Mouse (Mus musculus): ENCODE measurements around the gene Gdf2. TPM values are rescaled to one million over a fixed set of nuclear protein-coding genes. Genes with fewer than 3 reads are reported as not detected.

The Gdf2 gene
- polyA plus RNA-seq, 1 experiment from 2014 or later = not detected

GRCm38 (mm10) chr14:33946125-33946524, 5.3 kb downstream of the Gdf2 start:
- Histone ChIP-seq H3K27ac (ENCODE audit: low read length) (no peak overlapping the region), H3K4me2 (ENCODE audit: low read length) (no peak overlapping the region), H3K9me3 (replicated peaks; ENCODE audit: control insufficient read depth, low read length, poor library complexity, severe bottlenecking) (no peaks in the 10 kb centered on the region), H3K4me3 (ENCODE audit: low read depth, low read length) (no peak overlapping the region), H3K4me1 (ENCODE audit: control insufficient read depth, insufficient read depth, low read length) (no peaks in the 10 kb centered on the region), H3K27me3 (ENCODE audit: control insufficient read depth, insufficient read depth, low read depth, low read length) (no peaks in the 10 kb centered on the region), H3K36me3 (ENCODE audit: control insufficient read depth, insufficient read depth, low read length) (no peaks in the 10 kb centered on the region), H3K9ac (ENCODE audit: low read depth, low read length) (no peak overlapping the region)
- 82% methylated on average over 6 of the region's 6 CpGs for WGBS
- no peak for ATAC-seq

DNA sequence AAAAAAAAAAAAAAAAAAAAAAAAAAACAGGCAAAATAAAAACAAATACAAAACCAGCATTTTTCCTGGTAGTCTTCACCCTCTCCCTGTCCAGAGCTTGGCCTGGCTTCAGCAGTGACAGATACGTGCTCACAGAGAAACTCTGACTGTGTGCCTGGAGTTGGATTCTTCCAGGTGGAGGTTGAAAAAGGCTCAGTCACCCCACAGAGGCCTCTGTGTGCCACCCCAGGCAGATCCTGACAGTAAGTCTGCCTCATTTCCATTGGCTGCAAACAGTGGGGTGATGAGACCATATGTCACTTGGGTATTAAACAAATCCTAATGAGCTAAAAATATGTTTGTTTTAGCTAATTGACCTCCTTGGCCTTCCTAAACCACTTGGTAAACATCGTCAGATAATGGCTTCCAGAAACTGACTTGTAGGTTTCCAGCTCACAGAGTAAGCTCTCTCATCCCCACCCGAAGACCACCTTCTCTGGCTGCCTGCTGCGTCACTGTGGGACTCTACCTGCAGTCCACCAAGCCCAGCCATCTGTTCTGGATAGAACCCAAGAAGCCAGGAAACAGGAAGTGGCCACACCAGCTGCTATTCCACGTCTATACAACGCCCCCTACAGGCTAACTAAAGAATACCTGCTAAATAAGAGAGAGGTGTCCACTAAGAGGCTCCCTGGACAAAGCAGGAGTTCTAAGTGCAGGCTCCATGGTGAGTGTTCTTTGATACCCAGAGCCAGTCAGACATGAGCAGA, 11.6 kb downstream of the Gdf2 start:
- Histone ChIP-seq H3K27ac (ENCODE audit: low read length) (no peak overlapping the region), H3K9ac (ENCODE audit: low read depth, low read length) (no peak overlapping the region), H3K4me3 (ENCODE audit: low read depth, low read length) (no peak overlapping the region), H3K27me3 (ENCODE audit: control insufficient read depth, insufficient read depth, low read depth, low read length) (no peaks in the 10 kb centered on the region), H3K4me1 (ENCODE audit: control insufficient read depth, insufficient read depth, low read length) (no peaks in the 10 kb centered on the region), H3K36me3 (ENCODE audit: control insufficient read depth, insufficient read depth, low read length) (no peaks in the 10 kb centered on the region), H3K4me2 (ENCODE audit: low read length) (no peak overlapping the region), H3K9me3 (replicated peaks; ENCODE audit: control insufficient read depth, low read length, poor library complexity, severe bottlenecking) (no peaks in the 10 kb centered on the region)
- no peak for ATAC-seq
- WGBS = 62% methylated on average over 6 of the region's 6 CpGs

DNA sequence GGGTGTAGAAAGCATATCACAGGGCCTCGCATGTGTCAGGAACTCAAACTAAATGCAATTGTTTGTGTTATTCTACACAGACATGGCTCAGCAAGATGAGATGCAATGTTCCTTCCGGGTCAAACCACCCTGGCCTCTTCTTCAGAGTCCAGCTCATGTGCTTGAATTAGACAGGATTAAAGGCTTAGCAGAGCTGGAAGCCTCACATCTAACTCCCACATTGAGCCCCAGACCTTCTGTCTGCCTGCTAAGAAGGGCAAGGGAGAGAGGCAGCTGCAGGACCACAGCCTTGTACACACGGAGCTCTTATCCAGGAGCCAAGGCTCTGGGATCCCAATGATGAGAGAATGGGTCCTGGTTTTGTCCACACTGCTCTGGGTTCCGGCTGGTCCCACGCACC, 12.9 kb downstream of the Gdf2 start, which contains the start of gene Rbp3:
Gene Rbp3, plus strand, starts transcription at position 243 of the 400 bp plus-strand sequence.
- 62% methylated on average over 5 of the region's 5 CpGs for WGBS
- ATAC-seq = no peak
- Histone ChIP-seq H3K4me1 (ENCODE audit: control insufficient read depth, insufficient read depth, low read length) (no peaks in the 10 kb centered on the region), H3K27ac (ENCODE audit: low read length) (no peak within 1 kb of the TSS), H3K9ac (ENCODE audit: low read depth, low read length) (no peak within 1 kb of the TSS), H3K9me3 (replicated peaks; ENCODE audit: control insufficient read depth, low read length, poor library complexity, severe bottlenecking) (no peaks in the 10 kb centered on the region), H3K4me2 (ENCODE audit: low read length) (no peak within 1 kb of the TSS), H3K4me3 (ENCODE audit: low read depth, low read length) (no peak within 1 kb of the TSS), H3K36me3 (ENCODE audit: control insufficient read depth, insufficient read depth, low read length) (no peaks in the 10 kb centered on the region), H3K27me3 (ENCODE audit: control insufficient read depth, insufficient read depth, low read depth, low read length) (no peaks in the 10 kb centered on the region)

- no peaks in the 10 kb centered on the region for H3K27me3 ChIP-seq (ENCODE audit: control insufficient read depth, insufficient read depth, low read depth, low read length)
- 83% methylated on average over 13 of the region's 13 CpGs for WGBS
- no peaks in the 10 kb centered on the region for H3K4me1 ChIP-seq (ENCODE audit: control insufficient read depth, insufficient read depth, low read length)
- no peak overlapping the region for H3K4me2 ChIP-seq (ENCODE audit: low read length)
- H3K4me3 ChIP-seq (ENCODE audit: low read depth, low read length) = no peak overlapping the region
- H3K9ac ChIP-seq (ENCODE audit: low read depth, low read length) = no peak overlapping the region
- no peak for ATAC-seq
- H3K27ac ChIP-seq (ENCODE audit: low read length) = no peak overlapping the region
- no peaks in the 10 kb centered on the region for H3K9me3 ChIP-seq (replicated peaks; ENCODE audit: control insufficient read depth, low read length, poor library complexity, severe bottlenecking)
- no peaks in the 10 kb centered on the region for H3K36me3 ChIP-seq (ENCODE audit: control insufficient read depth, insufficient read depth, low read length)
These were observed 15.2 kb downstream of the Gdf2 start for GRCm38 (mm10) chr14:33956055-33956454.

- Histone ChIP-seq H3K4me3 (ENCODE audit: low read depth, low read length) (no peak overlapping the region), H3K9ac (ENCODE audit: low read depth, low read length) (no peak overlapping the region), H3K9me3 (replicated peaks; ENCODE audit: control insufficient read depth, low read length, poor library complexity, severe bottlenecking) (no peaks in the 10 kb centered on the region), H3K4me2 (ENCODE audit: low read length) (no peak overlapping the region), H3K27ac (ENCODE audit: low read length) (no peak overlapping the region), H3K4me1 (ENCODE audit: control insufficient read depth, insufficient read depth, low read length) (no peaks in the 10 kb centered on the region), H3K36me3 (ENCODE audit: control insufficient read depth, insufficient read depth, low read length) (no peaks in the 10 kb centered on the region), H3K27me3 (ENCODE audit: control insufficient read depth, insufficient read depth, low read depth, low read length) (no peaks in the 10 kb centered on the region)
- no peak for ATAC-seq
- 93% methylated on average over 4 of the region's 4 CpGs for WGBS
These were observed 17.3 kb downstream of the Gdf2 start for GRCm38 (mm10) chr14:33958186-33958585.

DNA sequence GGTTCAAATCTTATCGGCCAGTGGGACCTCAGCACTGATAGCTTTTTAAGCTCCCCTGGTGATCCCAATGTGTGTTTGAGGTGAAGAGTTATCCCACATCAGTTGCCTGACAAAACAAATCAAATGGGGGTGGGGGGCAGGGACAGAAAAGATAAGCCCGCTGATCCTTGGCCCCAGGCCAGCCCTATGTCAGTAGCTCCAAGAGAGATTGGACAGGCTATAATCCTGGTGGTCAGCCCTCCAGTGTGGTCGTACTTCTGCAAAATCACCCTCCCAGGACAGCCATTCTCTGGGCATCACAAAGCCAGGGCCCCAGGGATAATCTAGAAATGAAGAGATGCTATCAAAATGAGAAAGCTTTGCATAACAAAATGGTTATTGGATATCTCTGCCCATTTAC, 18.0 kb downstream of the Gdf2 start:
- Histone ChIP-seq H3K27ac (ENCODE audit: low read length) (no peak overlapping the region), H3K4me3 (ENCODE audit: low read depth, low read length) (no peak overlapping the region), H3K4me2 (ENCODE audit: low read length) (no peak overlapping the region), H3K4me1 (ENCODE audit: control insufficient read depth, insufficient read depth, low read length) (no peaks in the 10 kb centered on the region), H3K9me3 (replicated peaks; ENCODE audit: control insufficient read depth, low read length, poor library complexity, severe bottlenecking) (no peaks in the 10 kb centered on the region), H3K27me3 (ENCODE audit: control insufficient read depth, insufficient read depth, low read depth, low read length) (no peaks in the 10 kb centered on the region), H3K36me3 (ENCODE audit: control insufficient read depth, insufficient read depth, low read length) (no peaks in the 10 kb centered on the region), H3K9ac (ENCODE audit: low read depth, low read length) (no peak overlapping the region)
- no peak for ATAC-seq
- WGBS = 55% methylated on average over 3 of the region's 3 CpGs

GRCm38 (mm10) chr14:33959341-33959740, 18.5 kb downstream of the Gdf2 start:
- no peak overlapping the region for H3K9ac ChIP-seq (ENCODE audit: low read depth, low read length)
- H3K27me3 ChIP-seq (ENCODE audit: control insufficient read depth, insufficient read depth, low read depth, low read length) = no peaks in the 10 kb centered on the region
- H3K4me2 ChIP-seq (ENCODE audit: low read length) = no peak overlapping the region
- no peaks in the 10 kb centered on the region for H3K9me3 ChIP-seq (replicated peaks; ENCODE audit: control insufficient read depth, low read length, poor library complexity, severe bottlenecking)
- H3K36me3 ChIP-seq (ENCODE audit: control insufficient read depth, insufficient read depth, low read length) = no peaks in the 10 kb centered on the region
- WGBS = 16% methylated on average over 9 of the region's 9 CpGs
- no peak overlapping the region for H3K27ac ChIP-seq (ENCODE audit: low read length)
- no peak for ATAC-seq
- no peak overlapping the region for H3K4me3 ChIP-seq (ENCODE audit: low read depth, low read length)
- no peaks in the 10 kb centered on the region for H3K4me1 ChIP-seq (ENCODE audit: control insufficient read depth, insufficient read depth, low read length)

- H3K9me3 ChIP-seq (replicated peaks; ENCODE audit: control insufficient read depth, low read length, poor library complexity, severe bottlenecking) = no peaks in the 10 kb centered on the region
- ATAC-seq = no peak
- no peak overlapping the region for H3K27ac ChIP-seq (ENCODE audit: low read length)
- no peaks in the 10 kb centered on the region for H3K27me3 ChIP-seq (ENCODE audit: control insufficient read depth, insufficient read depth, low read depth, low read length)
- no peaks in the 10 kb centered on the region for H3K36me3 ChIP-seq (ENCODE audit: control insufficient read depth, insufficient read depth, low read length)
- H3K9ac ChIP-seq (ENCODE audit: low read depth, low read length) = no peak overlapping the region
- H3K4me3 ChIP-seq (ENCODE audit: low read depth, low read length) = no peak overlapping the region
- 66% methylated on average over 7 of the region's 7 CpGs for WGBS
- H3K4me1 ChIP-seq (ENCODE audit: control insufficient read depth, insufficient read depth, low read length) = no peaks in the 10 kb centered on the region
- no peak overlapping the region for H3K4me2 ChIP-seq (ENCODE audit: low read length)
These were observed 24.8 kb downstream of the Gdf2 start for GRCm38 (mm10) chr14:33965675-33966074.

- Histone ChIP-seq H3K27me3 (ENCODE audit: control insufficient read depth, insufficient read depth, low read depth, low read length) (no peaks in the 10 kb centered on the region), H3K36me3 (ENCODE audit: control insufficient read depth, insufficient read depth, low read length) (no peaks in the 10 kb centered on the region), H3K4me2 (ENCODE audit: low read length) (no peak overlapping the region), H3K4me1 (ENCODE audit: control insufficient read depth, insufficient read depth, low read length) (peaks cover under 1% of the 10 kb centered on the region; the same call in 1 of the 2 replicates), H3K9ac (ENCODE audit: low read depth, low read length) (no peak overlapping the region), H3K9me3 (replicated peaks; ENCODE audit: control insufficient read depth, low read length, poor library complexity, severe bottlenecking) (no peaks in the 10 kb centered on the region), H3K4me3 (ENCODE audit: low read depth, low read length) (no peak overlapping the region), H3K27ac (ENCODE audit: low read length) (no peak overlapping the region)
- no peak for ATAC-seq
- 47% methylated on average over 7 of the region's 7 CpGs for WGBS
These were observed 31.8 kb downstream of the Gdf2 start for GRCm38 (mm10) chr14:33972679-33973078.

All from midbrain, embryonic 16.5 days (tissue).